Mouse (Mus musculus) intestine, postnatal 0 days (tissue): ENCODE data around the gene Mical2. TPM values are rescaled to one million over a fixed set of nuclear protein-coding genes. Genes with fewer than 3 reads are reported as not detected.

ENCODE experiments used
- ATAC-seq: fragments of 200-750 bp; cut with Nextera tagmentation; 2 replicates; pipeline ENCODE4 v1.8.0; 2017; ENCODE audit warnings: mild to moderate bottlenecking, moderate TSS enrichment, moderate library complexity
- H3K27ac ChIP-seq: fragments of 300-500 bp; sonication (generic); 2 replicates; pipeline ENCODE4 v1.5.1; 2014; ENCODE audit warnings: mild to moderate bottlenecking, low read depth, low read length, moderate library complexity
- H3K27me3 ChIP-seq: fragments of 300-500 bp; sonication (generic); replicated peaks from 2 replicates; pipeline ENCODE4 v1.6.1; 2014; ENCODE audit warnings: low read length, mixed read lengths; ENCODE audit not compliant: control insufficient read depth, insufficient read depth
- H3K36me3 ChIP-seq: fragments of 300-500 bp; sonication (generic); 2 replicates; pipeline ENCODE4 v1.6.1; 2014; ENCODE audit warnings: mild to moderate bottlenecking, moderate library complexity; ENCODE audit not compliant: control insufficient read depth, insufficient read depth
- H3K4me1 ChIP-seq: fragments of 300-500 bp; sonication (generic); replicated peaks from 2 replicates; pipeline ENCODE4 v1.6.1; 2014; ENCODE audit warnings: antibody characterized with exemption, low read length, mixed read lengths; ENCODE audit not compliant: control insufficient read depth, insufficient read depth
- H3K4me2 ChIP-seq: fragments of 300-500 bp; sonication (generic); replicated peaks from 2 replicates; pipeline ENCODE4 v1.6.1; 2014; ENCODE audit warnings: low read depth, mild to moderate bottlenecking, moderate library complexity
- H3K4me3 ChIP-seq: fragments of 300-500 bp; sonication (generic); 2 replicates; pipeline ENCODE4 v1.5.1; 2014; ENCODE audit warnings: low read depth, low read length
- H3K9ac ChIP-seq: fragments of 300-500 bp; sonication (generic); 2 replicates; pipeline ENCODE4 v1.6.1; 2014; ENCODE audit warnings: mild to moderate bottlenecking, low read depth, low read length
- H3K9me3 ChIP-seq: fragments of 300-500 bp; sonication (generic); 2 replicates; pipeline ENCODE4 v1.6.1; 2016; ENCODE audit warnings: mixed run types; ENCODE audit not compliant: control insufficient read depth
- CTCF ChIP-seq: sonication (generic); IDR thresholded peaks from 2 replicates; pipeline ENCODE4 v1.5.1; 2016; ENCODE audit warnings: low read depth, mild to moderate bottlenecking, control low read depth, antibody characterized with exemption, moderate library complexity
- WGBS: fragments of 180-500 bp; shearing (Covaris S2); extraction: QIAGEN DNeasy Blood & Tissue Kit; methylation state at CpG from one replicate; pipeline ENCODE4 v1.1.7; 2014; 5-methylcytosine and 5-hydroxymethylcytosine counted together
- polyA plus RNA-seq: library from polyadenylated mRNA; unstranded; fragments of >200 nt; fragmentation: Nextera tagmentation; extraction: Ambion mirVana; gene quantifications from 2 replicates; pipeline ENCODE4 v1.2.1, GENCODE M21; 2015

Mical2 gene
- polyA plus RNA-seq, 1 experiment from 2014 or later: 13.0 TPM

DNA sequence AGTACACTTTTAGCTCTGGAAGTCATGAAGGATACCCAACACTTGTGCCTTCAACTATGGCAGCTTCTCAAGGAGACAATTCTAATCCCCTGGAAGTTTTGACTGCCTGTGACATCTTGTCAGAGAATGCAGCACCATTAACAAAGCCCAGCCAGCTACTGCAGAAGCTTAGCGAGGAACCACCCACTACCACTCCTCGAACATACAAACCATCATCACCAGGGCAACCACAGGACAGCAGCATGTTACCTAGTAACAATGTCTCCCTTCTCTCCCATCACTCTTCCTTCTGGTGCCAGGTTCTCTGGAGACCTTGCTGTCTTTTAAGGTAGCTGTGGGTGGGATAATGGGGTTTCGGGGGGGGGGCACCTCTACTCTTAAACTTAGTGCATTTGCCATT is 26.3 kb upstream of the Mical2 start:
- no peak for TF ChIP-seq CTCF
- H3K9ac ChIP-seq: no peak overlapping the region
- H3K4me1 ChIP-seq: peaks cover 3% of the 10 kb centered on the region; the same call in 1 of the 2 replicates
- H3K4me2 ChIP-seq: no peak overlapping the region
- no peak overlapping the region for H3K4me3 ChIP-seq
- H3K27me3 ChIP-seq: no peaks in the 10 kb centered on the region
- H3K36me3 ChIP-seq: no peaks in the 10 kb centered on the region
- no peak for ATAC-seq
- no peak overlapping the region for H3K27ac ChIP-seq
- WGBS: 63% methylated on average over 3 of the region's 3 CpGs
- H3K9me3 ChIP-seq: no peaks in the 10 kb centered on the region

DNA sequence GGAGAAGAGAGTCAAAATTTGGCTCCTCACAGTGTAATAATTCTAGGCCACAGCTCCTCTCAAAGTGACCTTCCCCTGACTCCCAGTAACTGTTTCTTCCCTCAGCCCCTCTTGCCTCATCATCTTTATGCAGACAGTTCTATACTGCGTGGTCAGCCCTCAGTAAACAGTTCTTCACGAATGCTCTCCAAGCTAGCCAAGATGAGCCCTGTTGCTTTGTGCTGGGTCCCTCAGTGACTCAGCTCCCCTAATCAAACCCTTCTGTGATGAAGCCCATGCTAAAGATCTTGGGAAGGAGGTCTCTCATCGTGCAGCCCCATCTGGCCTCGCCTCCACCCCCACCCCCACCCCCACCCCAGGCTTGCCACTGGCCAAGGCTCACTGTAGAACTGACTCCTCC is 24.9 kb upstream of the Mical2 start:
- WGBS: 52% methylated on average over 4 of the region's 4 CpGs

DNA sequence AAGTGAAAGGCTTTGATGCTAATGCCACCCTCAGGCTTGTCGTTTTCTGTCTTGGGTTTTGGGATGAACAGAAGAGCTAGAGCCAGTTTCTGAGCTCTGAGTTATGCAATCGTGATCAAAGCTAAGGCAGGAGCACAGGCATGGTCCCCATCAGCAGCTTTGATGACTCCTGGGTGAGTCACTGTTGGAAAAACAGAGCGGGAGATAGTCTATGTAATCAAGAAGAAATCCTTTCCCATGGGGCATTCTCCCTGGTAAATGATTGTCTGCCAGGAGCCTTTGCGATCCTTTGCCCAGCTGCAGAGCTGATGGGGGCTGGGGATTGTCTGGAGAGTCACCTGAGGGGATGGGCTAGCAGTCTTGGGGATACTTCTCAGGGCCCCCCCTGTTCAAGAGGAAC is 23.5 kb upstream of the Mical2 start:
- H3K36me3 ChIP-seq: no peaks in the 10 kb centered on the region
- H3K27ac ChIP-seq: no peak overlapping the region
- H3K4me2 ChIP-seq: no peak overlapping the region
- peak; percentile 60 for ATAC-seq
- no peak for TF ChIP-seq CTCF
- peaks cover 3% of the 10 kb centered on the region; the same call in 1 of the 2 replicates for H3K4me1 ChIP-seq
- no peaks in the 10 kb centered on the region for H3K27me3 ChIP-seq
- 21% methylated on average over 4 of the region's 4 CpGs for WGBS
- H3K9ac ChIP-seq: no peak overlapping the region
- no peaks in the 10 kb centered on the region for H3K9me3 ChIP-seq
- H3K4me3 ChIP-seq: no peak overlapping the region

More for the DNA sequence above, 24.9 kb upstream of the Mical2 start:
- Histone ChIP-seq H3K9me3 (no peaks in the 10 kb centered on the region), H3K4me2 (no peak overlapping the region), H3K27ac (no peak overlapping the region), H3K4me1 (peaks cover 3% of the 10 kb centered on the region; the same call in 1 of the 2 replicates), H3K27me3 (no peaks in the 10 kb centered on the region), H3K36me3 (no peaks in the 10 kb centered on the region), H3K9ac (no peak overlapping the region), H3K4me3 (no peak overlapping the region)
- no peak for TF ChIP-seq CTCF
- ATAC-seq: no peak

DNA sequence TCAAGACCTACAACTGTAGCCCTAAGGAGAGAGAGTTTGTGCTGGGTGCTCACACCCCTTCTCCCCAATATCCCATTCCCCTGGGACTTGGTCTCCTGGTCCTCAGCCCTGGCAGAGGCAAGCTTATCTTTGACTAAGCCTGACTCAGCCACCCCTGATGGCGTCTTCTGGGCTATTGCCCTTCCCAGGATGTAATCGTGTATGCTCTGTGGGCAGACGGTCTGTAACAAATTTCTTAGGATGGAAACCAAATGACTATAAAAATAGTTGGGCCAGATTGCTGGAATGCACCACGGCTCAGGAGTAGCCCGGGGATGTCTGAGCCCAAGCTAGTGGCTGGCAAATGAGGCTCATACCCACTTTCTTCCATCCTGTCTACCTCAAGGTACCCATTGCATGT is 22.8 kb upstream of the Mical2 start:
- no peaks in the 10 kb centered on the region for H3K27me3 ChIP-seq
- H3K4me3 ChIP-seq: no peak overlapping the region
- TF ChIP-seq CTCF: no peak
- no peak overlapping the region for H3K27ac ChIP-seq
- no peaks in the 10 kb centered on the region for H3K9me3 ChIP-seq
- no peak for ATAC-seq
- H3K36me3 ChIP-seq: no peaks in the 10 kb centered on the region
- peaks cover 3% of the 10 kb centered on the region; the same call in 1 of the 2 replicates for H3K4me1 ChIP-seq
- H3K4me2 ChIP-seq: no peak overlapping the region
- no peak overlapping the region for H3K9ac ChIP-seq
- WGBS: 57% methylated on average over 5 of the region's 5 CpGs

DNA sequence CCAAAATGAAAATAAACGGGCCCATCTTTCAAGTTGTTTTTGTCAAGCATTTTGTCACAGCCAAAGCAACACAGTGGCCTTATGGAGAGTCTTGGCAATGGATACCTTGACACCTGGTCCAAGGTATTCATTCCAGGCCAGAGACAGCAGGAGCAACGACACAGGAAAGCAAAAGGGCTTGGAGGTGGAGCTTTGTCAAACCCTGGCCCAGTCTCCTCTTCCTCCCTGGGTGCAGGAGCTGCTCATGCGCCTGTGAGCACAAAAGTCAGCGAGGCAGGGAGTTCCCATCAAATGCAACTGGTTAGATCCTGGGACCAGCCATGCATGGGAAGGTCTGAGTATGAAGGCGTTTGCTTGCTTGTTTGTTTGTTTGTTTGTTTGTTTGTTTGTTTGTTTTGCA is 21.7 kb upstream of the Mical2 start:
- Histone ChIP-seq H3K27ac (no peak overlapping the region), H3K4me2 (no peak overlapping the region), H3K36me3 (no peaks in the 10 kb centered on the region), H3K4me3 (no peak overlapping the region), H3K9me3 (no peaks in the 10 kb centered on the region), H3K4me1 (peaks cover 8% of the 10 kb centered on the region; the same call in 1 of the 2 replicates), H3K27me3 (no peaks in the 10 kb centered on the region), H3K9ac (no peak overlapping the region)
- TF ChIP-seq CTCF: no peak
- no peak for ATAC-seq
- WGBS: 54% methylated on average over 5 of the region's 5 CpGs

DNA sequence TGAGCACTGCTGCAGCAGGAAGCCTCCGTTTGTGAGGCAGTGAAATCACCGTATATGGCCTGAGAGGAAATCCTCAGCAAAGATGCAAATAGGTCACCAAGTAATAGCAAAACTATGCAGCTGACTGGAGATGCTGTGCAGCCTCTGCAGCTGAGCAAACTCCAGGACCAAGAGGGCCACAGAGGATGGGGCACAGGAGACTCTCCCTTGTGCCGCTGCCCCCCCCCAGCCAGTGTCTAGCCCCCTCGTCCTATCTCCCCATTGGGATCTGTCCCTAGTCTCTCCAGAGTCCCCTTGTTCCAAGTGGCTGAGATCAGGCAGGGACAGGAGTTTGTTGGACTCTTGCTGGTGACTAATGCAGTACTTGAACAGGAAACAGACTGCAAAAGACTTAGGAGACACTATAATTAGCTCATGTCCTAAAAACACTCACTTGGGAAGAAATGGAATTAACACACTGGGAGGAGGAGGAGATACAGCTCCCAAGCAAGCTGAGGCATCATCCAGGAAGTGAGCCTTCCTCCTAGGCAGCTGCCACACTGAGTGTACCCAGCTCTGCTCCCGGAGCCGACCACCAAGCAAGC is 21.2 kb upstream of the Mical2 start:
- H3K36me3 ChIP-seq: no peaks in the 10 kb centered on the region
- peak overlapping the region; percentile 1; the same call in 1 of the 2 replicates for H3K4me2 ChIP-seq
- peaks cover 13% of the 10 kb centered on the region for H3K4me1 ChIP-seq
- H3K27ac ChIP-seq: peak overlapping the region; percentile 57
- WGBS: 35% methylated on average over 6 of the region's 6 CpGs
- H3K9ac ChIP-seq: no peak overlapping the region
- TF ChIP-seq CTCF: no peak
- H3K9me3 ChIP-seq: no peaks in the 10 kb centered on the region
- H3K4me3 ChIP-seq: no peak overlapping the region
- no peaks in the 10 kb centered on the region for H3K27me3 ChIP-seq
- no peak for ATAC-seq

DNA sequence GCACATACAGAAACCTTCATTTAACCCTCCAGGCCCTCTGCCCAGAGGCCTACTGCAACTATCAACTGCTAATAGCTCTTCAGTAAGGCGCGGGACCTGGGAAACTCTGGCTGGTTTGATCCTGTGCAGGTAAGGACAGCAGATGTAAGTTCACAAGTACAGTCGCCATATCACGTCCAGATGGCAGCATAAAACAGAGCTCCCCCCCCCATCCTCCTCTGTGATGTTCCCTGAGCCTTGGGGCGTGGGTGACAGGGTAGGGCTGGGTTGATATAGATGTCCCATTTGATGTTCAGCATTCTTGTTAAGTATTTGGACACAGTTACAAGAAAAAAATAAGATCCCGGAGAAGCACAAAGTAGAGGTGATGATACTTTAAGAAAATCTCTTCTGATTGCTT is 20.1 kb upstream of the Mical2 start:
- no peak for TF ChIP-seq CTCF
- 86% methylated on average over 6 of the region's 6 CpGs for WGBS

More for the DNA sequence above, 20.1 kb upstream of the Mical2 start:
- Histone ChIP-seq H3K9me3 (no peaks in the 10 kb centered on the region), H3K27ac (no peak overlapping the region), H3K4me1 (peaks cover 13% of the 10 kb centered on the region), H3K4me2 (no peak overlapping the region), H3K36me3 (no peaks in the 10 kb centered on the region), H3K27me3 (no peaks in the 10 kb centered on the region), H3K4me3 (no peak overlapping the region), H3K9ac (no peak overlapping the region)
- ATAC-seq: no peak
